Mouse (Mus musculus) skeletal muscle tissue, adult 2 months (tissue): Measurements from ENCODE around the gene Pate1.

Experiments
- DNase-seq: peaks from one replicate; pipeline ENCODE4 v3.0.0-alpha.2; 2012; ENCODE audit warnings: low read depth, low spot score

Pate1 gene

GRCm38 (mm10) chr9:35687013-35687412, at the start of gene Pate1:
TSS of gene Pate1 (minus strand) at chr9:35687390.
- no peak for DNase-seq

- DNase-seq, result no peak
Measured at GRCm38 (mm10) chr9:35707265-35707664, 20.1 kb upstream of the Pate1 start.

GRCm38 (mm10) chr9:35691924-35692323, 4.7 kb upstream of the Pate1 start:
- DNase-seq, result no peak

GRCm38 (mm10) chr9:35673557-35673956, 13.6 kb downstream of the Pate1 start:
- no peak for DNase-seq

- DNase-seq, result no peak
Measured at GRCm38 (mm10) chr9:35648102-35648501, 39.1 kb downstream of the Pate1 start, which contains the start of gene Pate3. TSS of gene Pate3 (minus strand) at chr9:35648202.
